Mouse (Mus musculus): ENCODE measurements at regions not wholly inside any gene's neighbourhood (a gene's known extent, or its start where the extent isn't known, plus 50 kb on each side); places are given as distances from the start of the nearest gene placed in this dataset.

GRCm38 (mm10) chr6:100046186-100046990 is 240.9 kb downstream of the Rybp start:
- DNase-seq (ENCODE audit: low spot score in 2 of 2) = no peak

DNA sequence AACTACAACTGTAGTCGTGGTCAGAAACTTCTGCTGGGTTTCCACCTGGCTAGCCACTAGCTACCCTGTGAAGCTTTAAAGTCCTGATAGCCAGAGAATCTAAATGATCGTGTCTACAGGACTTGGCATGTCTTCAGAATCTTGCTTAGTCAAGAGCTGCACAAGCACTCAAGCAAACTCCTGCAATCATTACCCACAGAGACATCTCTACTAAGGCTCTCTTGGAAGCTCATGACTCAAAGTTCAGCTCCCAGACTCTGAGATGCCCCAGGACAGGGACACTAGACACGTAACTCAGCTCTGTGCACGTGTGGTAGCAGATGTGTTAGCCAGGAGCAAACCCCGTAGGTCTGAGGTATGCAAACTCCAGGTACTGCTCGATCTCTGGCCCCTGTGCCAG is 242.2 kb downstream of the Rybp start:
- no peak for DNase-seq (ENCODE audit: low spot score in 2 of 2)

DNA sequence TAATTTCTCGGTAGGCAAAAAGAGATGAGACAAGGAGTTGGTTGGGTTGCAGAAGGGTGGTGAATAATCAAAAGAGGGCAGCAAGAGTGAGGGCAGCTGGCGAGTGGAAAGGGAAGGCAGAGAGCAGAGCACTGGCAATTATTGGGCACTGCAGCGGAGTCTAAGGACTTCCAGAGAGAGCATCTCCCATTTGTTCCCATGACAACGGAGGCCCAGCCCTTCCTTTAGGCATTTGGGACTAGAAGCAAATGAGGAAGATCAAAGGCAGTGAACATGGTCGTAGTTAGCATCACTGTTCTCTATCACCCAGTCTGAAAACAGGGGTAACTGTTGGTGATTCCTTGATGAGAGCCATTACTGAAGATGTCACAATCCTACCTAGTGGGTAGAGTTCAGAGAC is 246.1 kb downstream of the Rybp start:
- no peak for DNase-seq (ENCODE audit: low spot score in 2 of 2)

GRCm38 (mm10) chr6:100040459-100040984 is 246.8 kb downstream of the Rybp start:
- no peak for DNase-seq (ENCODE audit: low spot score in 2 of 2)

- DNase-seq (ENCODE audit: low spot score in 2 of 2) = no peak
Observed at GRCm38 (mm10) chr6:100032701-100033100, 254.6 kb downstream of the Rybp start.

GRCm38 (mm10) chr6:100030522-100030921 is 256.8 kb downstream of the Rybp start:
- DNase-seq (ENCODE audit: low spot score in 2 of 2) = no peak

DNA sequence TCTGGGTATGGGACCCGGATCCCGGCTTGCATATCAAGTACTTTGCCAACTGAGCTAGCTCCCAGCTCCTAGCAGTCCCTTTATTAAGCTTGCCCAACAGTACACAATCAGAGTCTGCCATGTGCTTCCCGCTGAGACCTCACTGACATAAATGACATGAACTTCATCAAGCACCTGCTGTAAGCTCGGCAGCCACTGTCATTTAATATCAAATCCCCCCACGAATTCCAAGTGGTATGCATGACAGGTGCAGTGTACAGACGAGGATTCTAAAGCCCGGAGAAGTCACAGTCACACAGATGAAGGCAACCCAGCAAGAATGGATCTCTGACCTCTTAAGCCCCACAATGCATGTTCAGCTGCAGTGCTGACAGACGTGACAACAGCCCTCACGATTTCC is 257.3 kb downstream of the Rybp start:
- DNase-seq (ENCODE audit: low spot score in 2 of 2) = no peak

DNA sequence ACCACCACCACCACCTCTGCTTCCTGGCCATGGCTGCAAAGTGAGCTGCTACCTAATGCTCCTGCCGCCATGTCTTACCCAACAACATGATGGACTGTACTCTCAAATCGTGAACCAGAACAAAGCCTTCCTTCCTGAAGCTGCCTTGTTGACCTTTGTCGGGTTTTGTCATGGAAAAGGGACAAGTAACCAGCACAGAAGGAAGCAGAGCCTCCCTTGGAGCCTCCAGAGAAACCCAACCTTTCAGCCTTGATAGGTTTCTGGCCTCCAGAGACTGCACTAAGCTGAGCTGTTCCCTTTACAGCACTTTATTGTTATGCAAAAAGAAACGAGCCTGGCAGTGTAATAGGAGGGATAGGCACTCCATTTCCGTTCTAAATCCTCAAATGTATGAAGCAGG is 259.8 kb downstream of the Rybp start:
- no peak for DNase-seq (ENCODE audit: low spot score in 2 of 2)

- no peak for DNase-seq (ENCODE audit: low spot score in 2 of 2)
Observed at GRCm38 (mm10) chr6:100025531-100025951, 261.7 kb downstream of the Rybp start.

- DNase-seq (ENCODE audit: low spot score in 2 of 2) = no peak
Observed at GRCm38 (mm10) chr6:100023434-100024095, 263.7 kb downstream of the Rybp start.

DNA sequence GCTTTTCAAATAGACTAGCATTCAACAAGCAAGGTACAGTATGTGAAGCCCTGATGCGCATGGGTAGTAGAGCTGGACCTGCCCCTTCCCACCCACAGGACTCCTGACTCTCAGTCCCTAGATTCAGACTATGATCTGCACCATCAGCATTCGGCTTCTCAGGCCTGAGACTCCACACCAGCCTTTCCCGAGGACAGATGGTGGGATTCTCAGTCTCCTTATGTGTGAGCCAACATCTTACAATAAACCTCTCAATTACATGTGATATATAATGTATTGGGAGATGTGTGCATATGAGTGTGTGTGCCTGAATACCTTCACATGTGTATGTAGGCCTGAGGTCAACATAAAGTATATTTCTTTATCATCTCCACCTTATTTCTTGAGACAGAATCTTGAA is 268.3 kb downstream of the Rybp start:
- no peak for DNase-seq (ENCODE audit: low spot score in 2 of 2)

- no peak for DNase-seq (ENCODE audit: low spot score in 2 of 2)
Observed at GRCm38 (mm10) chr6:100013949-100014348, 273.3 kb downstream of the Rybp start.

GRCm38 (mm10) chr6:100011520-100012062 is 275.7 kb downstream of the Rybp start:
- DNase-seq (ENCODE audit: low spot score in 2 of 2) = no peak

GRCm38 (mm10) chr6:100010954-100011481 is 276.3 kb downstream of the Rybp start:
- no peak for DNase-seq (ENCODE audit: low spot score in 2 of 2)

DNA sequence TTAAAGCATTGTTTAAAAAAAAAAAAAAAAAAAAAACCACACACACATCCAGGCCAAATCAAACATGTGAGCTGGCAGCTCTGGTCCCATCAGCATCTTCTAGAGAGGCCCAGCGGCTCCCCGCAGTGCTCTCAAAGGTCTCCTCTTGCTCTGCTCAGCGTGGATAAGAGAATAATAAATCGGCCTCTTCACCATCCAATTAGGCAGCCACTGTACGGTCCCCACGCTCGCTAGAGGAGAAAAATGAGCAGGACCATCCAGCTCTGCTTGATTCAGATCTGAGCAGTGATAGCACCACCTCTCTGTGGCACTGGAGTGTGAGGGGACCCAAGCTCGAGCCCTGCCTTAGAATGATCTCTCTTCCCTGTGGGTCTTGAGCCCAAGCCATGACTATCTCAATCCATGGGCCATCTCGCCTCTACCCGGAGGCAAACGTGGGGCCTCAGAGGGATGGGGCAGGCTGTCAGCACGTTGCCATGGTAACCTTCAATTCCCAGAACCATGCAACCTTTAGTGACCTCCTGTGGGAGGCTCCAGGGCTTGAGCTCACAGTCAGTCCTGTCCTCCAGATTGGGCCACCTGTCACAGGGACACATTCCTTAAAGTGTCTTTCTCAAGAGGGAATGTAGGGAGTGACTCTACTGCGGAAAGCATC is 273.6 kb upstream of the Prok2 start:
- no peak for DNase-seq (ENCODE audit: low spot score in 2 of 2)

GRCm38 (mm10) chr6:99995970-99996956 is 270.1 kb upstream of the Prok2 start:
- no peak for DNase-seq (ENCODE audit: low spot score in 2 of 2)

DNA sequence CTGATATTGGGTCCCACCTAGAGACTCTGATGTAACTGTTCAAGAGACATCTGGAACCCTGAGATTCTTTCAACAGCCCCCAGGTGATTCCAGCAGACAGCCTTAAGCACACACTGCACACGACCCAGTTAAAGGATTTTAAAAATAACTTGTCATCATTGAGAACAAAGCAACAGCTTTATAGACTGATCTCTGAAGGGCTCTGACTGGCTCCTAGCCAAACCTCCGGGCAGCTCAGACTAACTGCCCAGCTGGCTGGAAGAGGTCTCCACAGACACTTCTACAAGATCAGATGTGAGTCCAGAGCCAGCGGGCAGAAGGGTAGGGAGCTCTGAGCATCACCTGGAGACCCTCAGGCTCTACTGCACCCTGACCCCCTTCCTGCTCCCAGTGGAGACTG is 267.8 kb upstream of the Prok2 start:
- no peak for DNase-seq (ENCODE audit: low spot score in 2 of 2)

- DNase-seq (ENCODE audit: low spot score in 2 of 2) = no peak
Observed at GRCm38 (mm10) chr6:99991079-99991478, 264.9 kb upstream of the Prok2 start.

- DNase-seq (ENCODE audit: low spot score in 2 of 2) = no peak
Observed at GRCm38 (mm10) chr6:99990604-99991003, 264.4 kb upstream of the Prok2 start.

DNA sequence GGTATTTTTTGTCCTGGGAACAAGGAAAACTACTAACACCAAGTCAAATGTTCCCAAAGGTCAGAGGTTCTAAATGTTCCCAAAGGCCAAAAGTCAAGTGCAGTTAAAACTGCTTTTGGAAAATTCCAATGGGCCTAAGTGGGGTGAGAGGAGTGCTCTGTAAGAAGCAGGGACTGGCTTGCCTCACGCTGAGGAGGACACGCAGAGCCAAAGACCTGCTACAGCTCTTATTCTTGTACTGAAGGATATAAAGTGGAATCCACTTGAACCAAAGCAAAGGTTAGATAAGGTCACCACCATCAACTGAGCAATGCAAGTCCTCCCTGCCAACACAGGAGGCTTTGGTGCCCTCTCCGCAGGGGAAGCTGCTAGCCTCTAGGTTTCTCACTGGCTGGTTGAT is 260.3 kb upstream of the Prok2 start:
- DNase-seq (ENCODE audit: low spot score in 2 of 2) = no peak

- no peak for DNase-seq (ENCODE audit: low spot score in 2 of 2)
Observed at GRCm38 (mm10) chr6:99985322-99985721, 259.1 kb upstream of the Prok2 start.

All from spleen, postnatal 14 days (tissue).